Mouse (Mus musculus) lung, embryonic 16.5 days (tissue): ENCODE results near the gene Fbxo10. TPM values are rescaled to one million over a fixed set of nuclear protein-coding genes. Genes with fewer than 3 reads are reported as not detected.
"Not testable (repeated sequence)": the region's sequence is repeated elsewhere in the genome, so short reads cannot be mapped to it uniquely, and the experiment has no call there.

Experiments used
- ATAC-seq: fragments of 200-750 bp; cut with Nextera tagmentation; 2 replicates; pipeline ENCODE4 v1.8.0; 2017; ENCODE audit warnings: low read depth, mild to moderate bottlenecking, moderate library complexity
- H3K27ac ChIP-seq: fragments of 300-500 bp; sonication (generic); 2 replicates; pipeline ENCODE4 v1.5.1; 2014; ENCODE audit warnings: mild to moderate bottlenecking, control low read depth, low read length
- H3K27me3 ChIP-seq: fragments of 300-500 bp; sonication (generic); 2 replicates; pipeline ENCODE4 v1.6.1; 2014; ENCODE audit warnings: low read depth, low read length, mixed read lengths; ENCODE audit not compliant: control insufficient read depth, insufficient read depth
- H3K36me3 ChIP-seq: fragments of 300-500 bp; sonication (generic); 2 replicates; pipeline ENCODE4 v1.6.1; 2014; ENCODE audit warnings: low read length; ENCODE audit not compliant: control insufficient read depth, insufficient read depth
- H3K4me1 ChIP-seq: fragments of 300-500 bp; sonication (generic); replicated peaks from 2 replicates; pipeline ENCODE4 v1.6.1; 2014; ENCODE audit warnings: low read length, mixed read lengths; ENCODE audit not compliant: control insufficient read depth, insufficient read depth
- H3K4me2 ChIP-seq: fragments of 300-500 bp; sonication (generic); 2 replicates; pipeline ENCODE4 v1.6.1; 2014; ENCODE audit warnings: low read depth, low read length, control low read depth
- H3K4me3 ChIP-seq: fragments of 300-500 bp; sonication (generic); 2 replicates; pipeline ENCODE4 v1.5.1; 2014; ENCODE audit warnings: mild to moderate bottlenecking, low read length, control low read depth
- H3K9ac ChIP-seq: fragments of 300-500 bp; sonication (generic); 2 replicates; pipeline ENCODE4 v1.6.1; 2014; ENCODE audit warnings: low read length, control low read depth
- H3K9me3 ChIP-seq: fragments of 300-500 bp; sonication (generic); 2 replicates; pipeline ENCODE4 v1.6.1; 2016; ENCODE audit warnings: low read length; ENCODE audit not compliant: control insufficient read depth
- WGBS: fragments of 180-500 bp; shearing (Covaris S2); extraction: QIAGEN DNeasy Blood & Tissue Kit; methylation state at CpG from one replicate; pipeline ENCODE4 v1.1.7; 2014; 5-methylcytosine and 5-hydroxymethylcytosine counted together
- polyA plus RNA-seq: library from polyadenylated mRNA; unstranded; fragments of >200 nt; fragmentation: Nextera tagmentation; extraction: Ambion mirVana; gene quantifications from 2 replicates; pipeline ENCODE4 v1.2.1, GENCODE M21; 2015

Fbxo10 gene
- polyA plus RNA-seq, 1 experiment from 2014 or later = 13.9 TPM

- not testable (repeated sequence) for H3K27me3 ChIP-seq, H3K4me2 ChIP-seq, ATAC-seq, H3K4me1 ChIP-seq, H3K9ac ChIP-seq, H3K36me3 ChIP-seq, H3K9me3 ChIP-seq, H3K4me3 ChIP-seq, H3K27ac ChIP-seq
- WGBS = 89% methylated on average over 1 of the region's 1 CpGs
Measured at GRCm38 (mm10) chr4:45063836-45064235, 20.6 kb downstream of the Fbxo10 start.

GRCm38 (mm10) chr4:45055451-45055850, 29.0 kb downstream of the Fbxo10 start:
- no peak overlapping the region for H3K4me3 ChIP-seq
- no peak for ATAC-seq
- H3K4me2 ChIP-seq = no peak overlapping the region
- no peaks in the 10 kb centered on the region for H3K9me3 ChIP-seq
- no peak overlapping the region for H3K9ac ChIP-seq
- H3K27me3 ChIP-seq = no peaks in the 10 kb centered on the region
- no peak overlapping the region for H3K27ac ChIP-seq
- no peaks in the 10 kb centered on the region for H3K4me1 ChIP-seq
- WGBS = 80% methylated on average over 8 of the region's 8 CpGs
- no peaks in the 10 kb centered on the region; the same call in 1 of the 2 replicates for H3K36me3 ChIP-seq

GRCm38 (mm10) chr4:45054862-45055261, 29.5 kb downstream of the Fbxo10 start:
- Histone ChIP-seq H3K4me2 (no peak overlapping the region), H3K4me1 (no peaks in the 10 kb centered on the region), H3K27ac (no peak overlapping the region), H3K27me3 (no peaks in the 10 kb centered on the region), H3K9ac (no peak overlapping the region), H3K9me3 (no peaks in the 10 kb centered on the region), H3K4me3 (no peak overlapping the region), H3K36me3 (no peaks in the 10 kb centered on the region; the same call in 1 of the 2 replicates)
- ATAC-seq = no peak
- 47% methylated on average over 3 of the region's 3 CpGs for WGBS

- Histone ChIP-seq H3K9ac (no peak overlapping the region), H3K4me1 (no peaks in the 10 kb centered on the region), H3K27me3 (no peaks in the 10 kb centered on the region), H3K9me3 (no peaks in the 10 kb centered on the region), H3K4me2 (no peak overlapping the region), H3K4me3 (no peak overlapping the region), H3K27ac (no peak overlapping the region), H3K36me3 (0 out of 2 replicates have a peak, but pooled peaks cover 2% of the 10 kb centered on the region)
- WGBS = 76% methylated on average over 9 of the region's 9 CpGs
- no peak for ATAC-seq
Measured at GRCm38 (mm10) chr4:45047956-45048355, 36.4 kb downstream of the Fbxo10 start.

- H3K9ac ChIP-seq = no peak overlapping the region
- ATAC-seq = no peak
- no peaks in the 10 kb centered on the region for H3K27me3 ChIP-seq
- no peaks in the 10 kb centered on the region for H3K4me1 ChIP-seq
- 0 out of 2 replicates have a peak, but pooled peaks cover 2% of the 10 kb centered on the region for H3K36me3 ChIP-seq
- H3K4me3 ChIP-seq = no peak overlapping the region
- WGBS = 86% methylated on average over 9 of the region's 9 CpGs
- no peak overlapping the region for H3K27ac ChIP-seq
- no peaks in the 10 kb centered on the region for H3K9me3 ChIP-seq
- H3K4me2 ChIP-seq = no peak overlapping the region
Measured at GRCm38 (mm10) chr4:45047286-45047887, 37.0 kb downstream of the Fbxo10 start.

GRCm38 (mm10) chr4:45046679-45047078, 37.7 kb downstream of the Fbxo10 start:
- Histone ChIP-seq H3K4me2 (no peak overlapping the region), H3K9ac (no peak overlapping the region), H3K36me3 (peaks cover 2% of the 10 kb centered on the region; the same call in 1 of the 2 replicates), H3K9me3 (no peaks in the 10 kb centered on the region), H3K27me3 (no peaks in the 10 kb centered on the region), H3K27ac (no peak overlapping the region), H3K4me3 (no peak overlapping the region), H3K4me1 (no peaks in the 10 kb centered on the region)
- ATAC-seq = no peak
- 91% methylated on average over 5 of the region's 5 CpGs for WGBS

- Histone ChIP-seq H3K4me2 (no peak overlapping the region), H3K27me3 (no peaks in the 10 kb centered on the region), H3K9ac (no peak overlapping the region), H3K27ac (no peak overlapping the region), H3K36me3 (peaks cover 7% of the 10 kb centered on the region; the same call in 1 of the 2 replicates), H3K9me3 (no peaks in the 10 kb centered on the region), H3K4me3 (no peak overlapping the region), H3K4me1 (no peaks in the 10 kb centered on the region)
- 81% methylated on average over 7 of the region's 7 CpGs for WGBS
- ATAC-seq = no peak
Measured at GRCm38 (mm10) chr4:45040795-45041194, 43.6 kb downstream of the Fbxo10 start.

- WGBS = 87% methylated on average over 7 of the region's 7 CpGs
- H3K4me1 ChIP-seq, ATAC-seq, H3K36me3 ChIP-seq, H3K9ac ChIP-seq, H3K27ac ChIP-seq, H3K9me3 ChIP-seq, H3K27me3 ChIP-seq, H3K4me3 ChIP-seq, H3K4me2 ChIP-seq: not testable (repeated sequence)
Measured at GRCm38 (mm10) chr4:45039546-45039945, 44.9 kb downstream of the Fbxo10 start.

- not testable (repeated sequence) for H3K9me3 ChIP-seq, H3K4me2 ChIP-seq, H3K27ac ChIP-seq, ATAC-seq, H3K4me1 ChIP-seq, H3K9ac ChIP-seq, H3K4me3 ChIP-seq, H3K36me3 ChIP-seq, H3K27me3 ChIP-seq
- WGBS = 58% methylated on average over 8 of the region's 8 CpGs
Measured at GRCm38 (mm10) chr4:45038879-45039278, 45.5 kb downstream of the Fbxo10 start.
